Mouse (Mus musculus): Measurements from ENCODE around the gene Prex1. TPM values are rescaled to one million over a fixed set of nuclear protein-coding genes. Genes with fewer than 3 reads are reported as not detected.
"Not testable (repeated sequence)": the region's sequence is repeated elsewhere in the genome, so short reads cannot be mapped to it uniquely, and the experiment has no call there.

Gene Prex1
- polyA plus RNA-seq, 1 experiment from 2014 or later: 10.4 TPM

GRCm38 (mm10) chr2:166535519-166535918, 178.1 kb downstream of the Prex1 start:
- WGBS: 76% methylated on average over 11 of the region's 11 CpGs
- Histone ChIP-seq H3K4me2 (replicated peaks; ENCODE audit: low read depth, low read length) (no peak overlapping the region), H3K36me3 (ENCODE audit: control insufficient read depth, insufficient read depth, low read length) (no peaks in the 10 kb centered on the region), H3K4me1 (ENCODE audit: control insufficient read depth, insufficient read depth, low read length) (no peaks in the 10 kb centered on the region), H3K4me3 (ENCODE audit: low read depth, low read length) (no peak overlapping the region), H3K9me3 (ENCODE audit: control insufficient read depth, low read depth, low read length) (no peaks in the 10 kb centered on the region), H3K9ac (replicated peaks; ENCODE audit: low read depth, low read length) (no peak overlapping the region), H3K27ac (ENCODE audit: low read length) (no peak overlapping the region), H3K27me3 (ENCODE audit: control insufficient read depth, insufficient read depth, low read length) (no peaks in the 10 kb centered on the region)
- no peak for ATAC-seq (ENCODE audit: insufficient number of reproducible peaks, insufficient read depth, low FRiP score, low read depth)

- H3K4me1 ChIP-seq (ENCODE audit: control insufficient read depth, insufficient read depth, low read length): peaks cover 25% of the 10 kb centered on the region
- H3K27ac ChIP-seq (ENCODE audit: low read length): no peak overlapping the region
- WGBS: 59% methylated on average over 9 of the region's 9 CpGs
- H3K27me3 ChIP-seq (ENCODE audit: control insufficient read depth, insufficient read depth, low read length): no peaks in the 10 kb centered on the region
- no peak overlapping the region for H3K9ac ChIP-seq (replicated peaks; ENCODE audit: low read depth, low read length)
- no peak overlapping the region for H3K4me2 ChIP-seq (replicated peaks; ENCODE audit: low read depth, low read length)
- ATAC-seq (ENCODE audit: insufficient number of reproducible peaks, insufficient read depth, low FRiP score, low read depth): no peak
- no peaks in the 10 kb centered on the region for H3K36me3 ChIP-seq (ENCODE audit: control insufficient read depth, insufficient read depth, low read length)
- 0 out of 2 replicates have a peak, but pooled peaks cover 3% of the 10 kb centered on the region for H3K9me3 ChIP-seq (ENCODE audit: control insufficient read depth, low read depth, low read length)
- H3K4me3 ChIP-seq (ENCODE audit: low read depth, low read length): no peak overlapping the region
These were observed 187.4 kb downstream of the Prex1 start for GRCm38 (mm10) chr2:166526204-166526603.

GRCm38 (mm10) chr2:166523156-166523890, 190.3 kb downstream of the Prex1 start:
- H3K4me3 ChIP-seq (ENCODE audit: low read depth, low read length): no peak overlapping the region
- H3K4me1 ChIP-seq (ENCODE audit: control insufficient read depth, insufficient read depth, low read length): peaks cover 26% of the 10 kb centered on the region
- no peak overlapping the region for H3K9ac ChIP-seq (replicated peaks; ENCODE audit: low read depth, low read length)
- no peaks in the 10 kb centered on the region for H3K27me3 ChIP-seq (ENCODE audit: control insufficient read depth, insufficient read depth, low read length)
- peak overlapping the region; percentile 66; the same call in 1 of the 2 replicates for H3K27ac ChIP-seq (ENCODE audit: low read length)
- H3K36me3 ChIP-seq (ENCODE audit: control insufficient read depth, insufficient read depth, low read length): no peaks in the 10 kb centered on the region
- 63% methylated on average over 10 of the region's 10 CpGs for WGBS
- no peak overlapping the region for H3K4me2 ChIP-seq (replicated peaks; ENCODE audit: low read depth, low read length)
- H3K9me3 ChIP-seq (ENCODE audit: control insufficient read depth, low read depth, low read length): no peaks in the 10 kb centered on the region
- no peak for ATAC-seq (ENCODE audit: insufficient number of reproducible peaks, insufficient read depth, low FRiP score, low read depth)

GRCm38 (mm10) chr2:166522612-166523120, 191.0 kb downstream of the Prex1 start:
- no peaks in the 10 kb centered on the region for H3K27me3 ChIP-seq (ENCODE audit: control insufficient read depth, insufficient read depth, low read length)
- no peak for ATAC-seq (ENCODE audit: insufficient number of reproducible peaks, insufficient read depth, low FRiP score, low read depth)
- H3K27ac ChIP-seq (ENCODE audit: low read length): peak overlapping the region; percentile 66; the same call in 1 of the 2 replicates
- peaks cover 28% of the 10 kb centered on the region for H3K4me1 ChIP-seq (ENCODE audit: control insufficient read depth, insufficient read depth, low read length)
- 71% methylated on average over 15 of the region's 15 CpGs for WGBS
- H3K4me2 ChIP-seq (replicated peaks; ENCODE audit: low read depth, low read length): no peak overlapping the region
- H3K9ac ChIP-seq (replicated peaks; ENCODE audit: low read depth, low read length): no peak overlapping the region
- no peaks in the 10 kb centered on the region for H3K9me3 ChIP-seq (ENCODE audit: control insufficient read depth, low read depth, low read length)
- no peaks in the 10 kb centered on the region for H3K36me3 ChIP-seq (ENCODE audit: control insufficient read depth, insufficient read depth, low read length)
- H3K4me3 ChIP-seq (ENCODE audit: low read depth, low read length): no peak overlapping the region

- WGBS: 37% methylated on average over 16 of the region's 16 CpGs
- no peak for ATAC-seq (ENCODE audit: insufficient number of reproducible peaks, insufficient read depth, low FRiP score, low read depth)
These were observed 191.6 kb downstream of the Prex1 start for GRCm38 (mm10) chr2:166521878-166522611.

GRCm38 (mm10) chr2:166521461-166521860, 192.2 kb downstream of the Prex1 start:
- ATAC-seq (ENCODE audit: insufficient number of reproducible peaks, insufficient read depth, low FRiP score, low read depth): no peak
- Histone ChIP-seq H3K27me3 (ENCODE audit: control insufficient read depth, insufficient read depth, low read length) (no peaks in the 10 kb centered on the region), H3K36me3 (ENCODE audit: control insufficient read depth, insufficient read depth, low read length) (no peaks in the 10 kb centered on the region), H3K4me1 (ENCODE audit: control insufficient read depth, insufficient read depth, low read length) (peaks cover 35% of the 10 kb centered on the region), H3K4me2 (replicated peaks; ENCODE audit: low read depth, low read length) (no peak overlapping the region), H3K4me3 (ENCODE audit: low read depth, low read length) (no peak overlapping the region), H3K9me3 (ENCODE audit: control insufficient read depth, low read depth, low read length) (no peaks in the 10 kb centered on the region), H3K27ac (ENCODE audit: low read length) (peak overlapping the region; percentile 66; the same call in 1 of the 2 replicates), H3K9ac (replicated peaks; ENCODE audit: low read depth, low read length) (no peak overlapping the region)
- WGBS: 90% methylated on average over 5 of the region's 5 CpGs

More at GRCm38 (mm10) chr2:166521878-166522611, 191.6 kb downstream of the Prex1 start:
- Histone ChIP-seq H3K36me3 (ENCODE audit: control insufficient read depth, insufficient read depth, low read length) (no peaks in the 10 kb centered on the region), H3K4me1 (ENCODE audit: control insufficient read depth, insufficient read depth, low read length) (peaks cover 33% of the 10 kb centered on the region), H3K27me3 (ENCODE audit: control insufficient read depth, insufficient read depth, low read length) (no peaks in the 10 kb centered on the region), H3K27ac (ENCODE audit: low read length) (peak overlapping the region; percentile 66; the same call in 1 of the 2 replicates), H3K9me3 (ENCODE audit: control insufficient read depth, low read depth, low read length) (no peaks in the 10 kb centered on the region), H3K4me3 (ENCODE audit: low read depth, low read length) (no peak overlapping the region), H3K9ac (replicated peaks; ENCODE audit: low read depth, low read length) (no peak overlapping the region), H3K4me2 (replicated peaks; ENCODE audit: low read depth, low read length) (no peak overlapping the region)

GRCm38 (mm10) chr2:166520536-166520935, 193.1 kb downstream of the Prex1 start:
- no peak overlapping the region for H3K27ac ChIP-seq (ENCODE audit: low read length)
- 86% methylated on average over 12 of the region's 12 CpGs for WGBS
- no peaks in the 10 kb centered on the region for H3K9me3 ChIP-seq (ENCODE audit: control insufficient read depth, low read depth, low read length)
- no peak overlapping the region for H3K9ac ChIP-seq (replicated peaks; ENCODE audit: low read depth, low read length)
- no peak overlapping the region for H3K4me2 ChIP-seq (replicated peaks; ENCODE audit: low read depth, low read length)
- no peak overlapping the region for H3K4me3 ChIP-seq (ENCODE audit: low read depth, low read length)
- H3K36me3 ChIP-seq (ENCODE audit: control insufficient read depth, insufficient read depth, low read length): no peaks in the 10 kb centered on the region
- no peaks in the 10 kb centered on the region for H3K27me3 ChIP-seq (ENCODE audit: control insufficient read depth, insufficient read depth, low read length)
- ATAC-seq (ENCODE audit: insufficient number of reproducible peaks, insufficient read depth, low FRiP score, low read depth): no peak
- H3K4me1 ChIP-seq (ENCODE audit: control insufficient read depth, insufficient read depth, low read length): peaks cover 35% of the 10 kb centered on the region

- H3K4me2 ChIP-seq (replicated peaks; ENCODE audit: low read depth, low read length): peak overlapping the region; percentile 19
- H3K4me3 ChIP-seq (ENCODE audit: low read depth, low read length); ATAC-seq (ENCODE audit: insufficient number of reproducible peaks, insufficient read depth, low FRiP score, low read depth); H3K36me3 ChIP-seq (ENCODE audit: control insufficient read depth, insufficient read depth, low read length); H3K27me3 ChIP-seq (ENCODE audit: control insufficient read depth, insufficient read depth, low read length); H3K9ac ChIP-seq (replicated peaks; ENCODE audit: low read depth, low read length); H3K9me3 ChIP-seq (ENCODE audit: control insufficient read depth, low read depth, low read length): not testable (repeated sequence)
- peak overlapping the region; percentile 71; the same call in 1 of the 2 replicates for H3K27ac ChIP-seq (ENCODE audit: low read length)
- 13% methylated on average over 14 of the region's 17 CpGs for WGBS
- peaks cover 16% of the 10 kb centered on the region for H3K4me1 ChIP-seq (ENCODE audit: control insufficient read depth, insufficient read depth, low read length)
These were observed 196.0 kb downstream of the Prex1 start for GRCm38 (mm10) chr2:166517392-166518174.
